Mouse (Mus musculus): ENCODE measurements around the gene Ina. TPM values are rescaled to one million over a fixed set of nuclear protein-coding genes. Genes with fewer than 3 reads are reported as not detected.
A peak's percentile ranks its signal among the peaks of the same experiment; 100 is the strongest.

Gene Ina
- polyA plus RNA-seq, 1 experiment from 2014 or later, result 333 TPM

- Histone ChIP-seq H3K4me1 (no peaks in the 10 kb centered on the region), H3K4me3 (no peak overlapping the region), H3K27me3 (no peaks in the 10 kb centered on the region), H3K36me3 (no peaks in the 10 kb centered on the region), H3K9me3 (no peaks in the 10 kb centered on the region), H3K4me2 (replicated peaks) (no peak overlapping the region), H3K9ac (replicated peaks) (no peak overlapping the region), H3K27ac (replicated peaks) (no peak overlapping the region)
- ATAC-seq (replicated peaks), result no peak
- WGBS, result 79% methylated on average over 6 of the region's 6 CpGs
Observed at GRCm38 (mm10) chr19:47003742-47004511, 10.6 kb upstream of the Ina start.

GRCm38 (mm10) chr19:47005873-47006272 is 8.6 kb upstream of the Ina start:
- H3K27me3 ChIP-seq, result no peaks in the 10 kb centered on the region
- ATAC-seq (replicated peaks), result no peak
- H3K4me1 ChIP-seq, result no peaks in the 10 kb centered on the region
- no peak overlapping the region for H3K9ac ChIP-seq (replicated peaks)
- no peak overlapping the region for H3K4me2 ChIP-seq (replicated peaks)
- H3K9me3 ChIP-seq, result no peaks in the 10 kb centered on the region
- 60% methylated on average over 5 of the region's 5 CpGs for WGBS
- H3K27ac ChIP-seq (replicated peaks), result no peak overlapping the region
- no peak overlapping the region for H3K4me3 ChIP-seq
- H3K36me3 ChIP-seq, result no peaks in the 10 kb centered on the region

GRCm38 (mm10) chr19:47006321-47006720 is 8.2 kb upstream of the Ina start:
- H3K36me3 ChIP-seq, result no peaks in the 10 kb centered on the region
- H3K9me3 ChIP-seq, result no peaks in the 10 kb centered on the region
- H3K9ac ChIP-seq (replicated peaks), result no peak overlapping the region
- no peaks in the 10 kb centered on the region for H3K4me1 ChIP-seq
- H3K27me3 ChIP-seq, result no peaks in the 10 kb centered on the region
- H3K4me2 ChIP-seq (replicated peaks), result no peak overlapping the region
- ATAC-seq (replicated peaks), result no peak
- WGBS, result 2% methylated on average over 4 of the region's 4 CpGs
- H3K27ac ChIP-seq (replicated peaks), result no peak overlapping the region
- no peak overlapping the region for H3K4me3 ChIP-seq

- Histone ChIP-seq H3K27ac (replicated peaks) (no peak overlapping the region), H3K9me3 (no peaks in the 10 kb centered on the region), H3K4me3 (no peak overlapping the region), H3K27me3 (peaks cover 12% of the 10 kb centered on the region; the same call in 1 of the 2 replicates), H3K4me1 (peaks cover 8% of the 10 kb centered on the region), H3K9ac (replicated peaks) (no peak overlapping the region), H3K4me2 (replicated peaks) (no peak overlapping the region), H3K36me3 (no peaks in the 10 kb centered on the region)
- 91% methylated on average over 7 of the region's 7 CpGs for WGBS
- ATAC-seq (replicated peaks), result no peak
Observed at GRCm38 (mm10) chr19:47009420-47009819, 5.1 kb upstream of the Ina start.

GRCm38 (mm10) chr19:47009943-47010342 is 4.6 kb upstream of the Ina start:
- no peak for ATAC-seq (replicated peaks)
- Histone ChIP-seq H3K4me3 (no peak overlapping the region), H3K27ac (replicated peaks) (no peak overlapping the region), H3K4me1 (peaks cover 8% of the 10 kb centered on the region), H3K9ac (replicated peaks) (no peak overlapping the region), H3K36me3 (no peaks in the 10 kb centered on the region), H3K27me3 (peaks cover 12% of the 10 kb centered on the region; the same call in 1 of the 2 replicates), H3K9me3 (no peaks in the 10 kb centered on the region), H3K4me2 (replicated peaks) (no peak overlapping the region)
- 91% methylated on average over 5 of the region's 5 CpGs for WGBS

- Histone ChIP-seq H3K27ac (replicated peaks) (no peak overlapping the region), H3K27me3 (peaks cover 19% of the 10 kb centered on the region; the same call in 1 of the 2 replicates)
- no peak for ATAC-seq (replicated peaks)
Observed at GRCm38 (mm10) chr19:47012521-47013130, 1.9 kb upstream of the Ina start.

GRCm38 (mm10) chr19:47013340-47014158 is 949 bp upstream of the Ina start:
- Histone ChIP-seq H3K4me2 (replicated peaks) (peak overlapping the region; percentile 80), H3K27me3 (peaks cover 21% of the 10 kb centered on the region; the same call in 1 of the 2 replicates), H3K36me3 (no peaks in the 10 kb centered on the region), H3K4me1 (peaks cover 23% of the 10 kb centered on the region), H3K4me3 (peak overlapping the region; percentile 56), H3K9me3 (no peaks in the 10 kb centered on the region), H3K27ac (replicated peaks) (peak overlapping the region; percentile 93), H3K9ac (replicated peaks) (peak overlapping the region; percentile 69)
- WGBS, result 10% methylated on average over 20 of the region's 20 CpGs
- no peak for ATAC-seq (replicated peaks)

More at GRCm38 (mm10) chr19:47012521-47013130, 1.9 kb upstream of the Ina start:
- H3K36me3 ChIP-seq, result no peaks in the 10 kb centered on the region
- H3K4me3 ChIP-seq, result peak overlapping the region; percentile 56; the same call in 1 of the 2 replicates
- no peak overlapping the region for H3K9ac ChIP-seq (replicated peaks)
- WGBS, result 85% methylated on average over 15 of the region's 15 CpGs
- H3K9me3 ChIP-seq, result no peaks in the 10 kb centered on the region
- peak overlapping the region; percentile 80; the same call in 1 of the 2 replicates for H3K4me2 ChIP-seq (replicated peaks)
- peaks cover 16% of the 10 kb centered on the region for H3K4me1 ChIP-seq

GRCm38 (mm10) chr19:47014159-47014446 is 395 bp upstream of the Ina start:
- under 1% methylated on average over 11 of the region's 11 CpGs for WGBS
- H3K9me3 ChIP-seq, result no peaks in the 10 kb centered on the region

GRCm38 (mm10) chr19:47015396-47015795 is 898 bp downstream of the Ina start:
- peaks cover 21% of the 10 kb centered on the region; the same call in 1 of the 2 replicates for H3K27me3 ChIP-seq
- peak; percentile 16 for ATAC-seq (replicated peaks)

More at GRCm38 (mm10) chr19:47014159-47014446, 395 bp upstream of the Ina start:
- Histone ChIP-seq H3K4me1 (peaks cover 27% of the 10 kb centered on the region), H3K4me2 (replicated peaks) (peak overlapping the region; percentile 80), H3K9ac (replicated peaks) (peak overlapping the region; percentile 69), H3K27me3 (peaks cover 21% of the 10 kb centered on the region; the same call in 1 of the 2 replicates), H3K27ac (replicated peaks) (peak overlapping the region; percentile 93), H3K4me3 (peak overlapping the region; percentile 56), H3K36me3 (no peaks in the 10 kb centered on the region)
- peak; percentile 33; the same call in 1 of the 2 replicates for ATAC-seq (replicated peaks)

GRCm38 (mm10) chr19:47015965-47016364 is 1.5 kb downstream of the Ina start:
- H3K9ac ChIP-seq (replicated peaks), result peak overlapping the region; percentile 69
- H3K27ac ChIP-seq (replicated peaks), result peak overlapping the region; percentile 93
- H3K9me3 ChIP-seq, result no peaks in the 10 kb centered on the region
- peak overlapping the region; percentile 80 for H3K4me2 ChIP-seq (replicated peaks)
- ATAC-seq (replicated peaks), result no peak
- under 1% methylated on average over 9 of the region's 9 CpGs for WGBS
- peaks cover 6% of the 10 kb centered on the region; the same call in 1 of the 2 replicates for H3K36me3 ChIP-seq
- peaks cover 21% of the 10 kb centered on the region; the same call in 1 of the 2 replicates for H3K27me3 ChIP-seq
- H3K4me3 ChIP-seq, result peak overlapping the region; percentile 56
- peaks cover 36% of the 10 kb centered on the region for H3K4me1 ChIP-seq

More at GRCm38 (mm10) chr19:47015396-47015795, 898 bp downstream of the Ina start:
- Histone ChIP-seq H3K9ac (replicated peaks) (peak overlapping the region; percentile 69), H3K36me3 (0 out of 2 replicates have a peak, but pooled peaks cover under 1% of the 10 kb centered on the region), H3K4me2 (replicated peaks) (peak overlapping the region; percentile 80), H3K9me3 (no peaks in the 10 kb centered on the region), H3K27ac (replicated peaks) (peak overlapping the region; percentile 93), H3K4me1 (peaks cover 36% of the 10 kb centered on the region), H3K4me3 (peak overlapping the region; percentile 56)
- WGBS, result under 1% methylated on average over 37 of the region's 37 CpGs

GRCm38 (mm10) chr19:47016487-47016886 is 2.0 kb downstream of the Ina start:
- under 1% methylated on average over 15 of the region's 15 CpGs for WGBS

More at GRCm38 (mm10) chr19:47016487-47016886, 2.0 kb downstream of the Ina start:
- no peaks in the 10 kb centered on the region for H3K9me3 ChIP-seq
- H3K4me3 ChIP-seq, result peak overlapping the region; percentile 56
- no peak for ATAC-seq (replicated peaks)
- peak overlapping the region; percentile 69 for H3K9ac ChIP-seq (replicated peaks)
- peaks cover 21% of the 10 kb centered on the region; the same call in 1 of the 2 replicates for H3K27me3 ChIP-seq
- peaks cover 10% of the 10 kb centered on the region; the same call in 1 of the 2 replicates for H3K36me3 ChIP-seq
- no peak overlapping the region for H3K27ac ChIP-seq (replicated peaks)
- H3K4me1 ChIP-seq, result peaks cover 36% of the 10 kb centered on the region
- H3K4me2 ChIP-seq (replicated peaks), result peak overlapping the region; percentile 80
